Mouse (Mus musculus) lung, postnatal 25 days (tissue): ENCODE data around the gene Ttc21a.

Source experiments
- DNase-seq: peaks from one replicate; pipeline ENCODE4 v3.0.0; 2022; ENCODE audit warnings: low spot score

Gene Ttc21a

GRCm38 (mm10) chr9:119937005-119937773, at the start of gene Ttc21a, which contains the start of gene Gorasp1:
Gene Ttc21a, plus strand, starts transcription at chr9:119937606.
Gene Gorasp1, minus strand, starts transcription at chr9:119937565.
- peak; percentile 95 for DNase-seq

- no peak for DNase-seq
These were observed 48.6 kb upstream of the Ttc21a start for GRCm38 (mm10) chr9:119888843-119889246.

GRCm38 (mm10) chr9:119889446-119889845, 48.0 kb upstream of the Ttc21a start:
- no peak for DNase-seq

- DNase-seq: peak; percentile 29
These were observed 46.7 kb upstream of the Ttc21a start for GRCm38 (mm10) chr9:119890692-119891091.

- no peak for DNase-seq
These were observed 43.5 kb upstream of the Ttc21a start for GRCm38 (mm10) chr9:119893881-119894280.

- peak; percentile 99 for DNase-seq
These were observed 42.9 kb upstream of the Ttc21a start, which contains the start of gene Wdr48 for GRCm38 (mm10) chr9:119894339-119895009. Gene Wdr48, plus strand, starts transcription at chr9:119894878.

GRCm38 (mm10) chr9:119895040-119895721, 42.2 kb upstream of the Ttc21a start:
- DNase-seq: peak; percentile 30

GRCm38 (mm10) chr9:119899446-119899845, 38.0 kb upstream of the Ttc21a start:
- DNase-seq: no peak

GRCm38 (mm10) chr9:119902410-119903151, 34.8 kb upstream of the Ttc21a start:
- no peak for DNase-seq

- no peak for DNase-seq
These were observed 28.7 kb upstream of the Ttc21a start for GRCm38 (mm10) chr9:119908708-119909107.

- DNase-seq: no peak
These were observed 27.5 kb upstream of the Ttc21a start for GRCm38 (mm10) chr9:119909931-119910330.

GRCm38 (mm10) chr9:119913087-119913838, 24.1 kb upstream of the Ttc21a start:
- DNase-seq: no peak

GRCm38 (mm10) chr9:119919858-119920257, 17.5 kb upstream of the Ttc21a start:
- no peak for DNase-seq

- no peak for DNase-seq
These were observed 13.9 kb upstream of the Ttc21a start for GRCm38 (mm10) chr9:119923462-119923861.

GRCm38 (mm10) chr9:119925120-119925657, 12.2 kb upstream of the Ttc21a start:
- peak; percentile 24 for DNase-seq

GRCm38 (mm10) chr9:119925729-119926128, 11.7 kb upstream of the Ttc21a start:
- no peak for DNase-seq

GRCm38 (mm10) chr9:119926497-119926896, 10.9 kb upstream of the Ttc21a start:
- no peak for DNase-seq

GRCm38 (mm10) chr9:119932358-119932757, 5.0 kb upstream of the Ttc21a start:
- no peak for DNase-seq

- no peak for DNase-seq
These were observed 3.7 kb upstream of the Ttc21a start for GRCm38 (mm10) chr9:119933675-119934074.

- DNase-seq: no peak
These were observed 1.1 kb downstream of the Ttc21a start for GRCm38 (mm10) chr9:119938496-119938895.

GRCm38 (mm10) chr9:119939646-119940045, 2.2 kb downstream of the Ttc21a start:
- DNase-seq: no peak
